Mouse (Mus musculus) embryo, embryonic 11 days (tissue): Measurements from ENCODE around the gene Shisa8.
"Not testable (repeated sequence)": the region's sequence is repeated elsewhere in the genome, so short reads cannot be mapped to it uniquely, and the experiment has no call there.

ENCODE experiments used
- DNase-seq: peaks from one replicate; pipeline ENCODE4 v3.0.0-alpha.2; 2015

Gene Shisa8

DNA sequence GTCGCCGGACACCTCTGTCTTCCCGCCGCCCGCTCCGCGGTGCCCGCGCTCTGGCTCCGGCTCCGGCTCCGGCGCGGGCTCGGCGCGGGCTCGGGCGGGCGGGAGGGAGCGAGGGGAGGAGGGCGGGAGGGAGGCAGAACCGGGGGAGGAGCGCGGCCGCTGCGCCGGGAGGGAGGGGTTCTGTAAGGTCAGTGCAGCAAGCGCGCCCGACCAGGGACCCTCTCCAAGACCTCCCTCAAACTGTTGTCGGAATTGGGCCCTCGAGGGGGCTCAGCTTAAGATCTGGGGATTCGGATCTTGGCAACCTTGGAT lies at the start of gene Shisa8:
Gene Shisa8 (minus strand): TSS at position 64 of the 312 bp plus-strand sequence.
- peak; percentile 41 for DNase-seq

DNA sequence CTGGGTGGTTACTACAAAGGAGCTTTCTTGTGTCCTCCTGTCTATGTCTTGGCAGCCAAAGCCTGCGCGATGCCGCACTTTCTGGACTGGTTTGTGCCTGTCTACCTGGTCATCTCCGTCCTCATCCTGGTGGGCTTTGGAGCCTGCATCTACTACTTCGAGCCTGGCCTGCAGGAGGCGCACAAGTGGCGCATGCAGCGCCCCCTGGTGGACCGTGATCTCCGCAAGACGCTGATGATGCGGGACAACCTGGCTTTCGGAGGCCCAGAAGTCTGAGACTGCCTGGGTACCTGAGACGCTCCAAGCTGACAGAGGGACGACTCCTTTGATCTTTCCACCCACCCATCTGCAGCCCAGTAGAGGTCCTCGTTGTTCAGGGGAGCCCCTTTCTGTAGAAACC lies 46.9 kb upstream of the Shisa8 start:
- peak; percentile 84 for DNase-seq

DNA sequence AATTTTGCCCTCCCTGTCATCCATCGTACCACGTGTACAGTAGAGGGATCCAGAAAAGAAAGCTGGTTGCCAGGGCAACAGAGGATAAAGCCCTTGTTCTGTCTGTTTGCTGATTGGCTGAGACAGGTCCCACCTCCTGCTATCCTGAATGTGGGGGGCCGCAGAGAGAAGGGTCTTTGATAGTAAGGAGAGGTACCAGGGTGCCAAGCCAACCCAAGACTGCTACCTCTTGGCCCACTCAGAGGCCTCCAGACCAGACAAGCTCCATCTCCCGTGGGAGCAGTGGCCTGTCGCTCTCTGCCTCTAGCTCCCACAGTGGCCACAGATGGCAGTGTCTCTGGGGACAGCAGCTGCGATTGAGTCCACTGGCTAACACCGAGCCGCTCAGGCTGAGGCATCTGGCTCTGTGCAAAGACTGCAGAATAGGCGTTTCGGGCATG lies 43.3 kb upstream of the Shisa8 start:
- peak; percentile 70 for DNase-seq

DNA sequence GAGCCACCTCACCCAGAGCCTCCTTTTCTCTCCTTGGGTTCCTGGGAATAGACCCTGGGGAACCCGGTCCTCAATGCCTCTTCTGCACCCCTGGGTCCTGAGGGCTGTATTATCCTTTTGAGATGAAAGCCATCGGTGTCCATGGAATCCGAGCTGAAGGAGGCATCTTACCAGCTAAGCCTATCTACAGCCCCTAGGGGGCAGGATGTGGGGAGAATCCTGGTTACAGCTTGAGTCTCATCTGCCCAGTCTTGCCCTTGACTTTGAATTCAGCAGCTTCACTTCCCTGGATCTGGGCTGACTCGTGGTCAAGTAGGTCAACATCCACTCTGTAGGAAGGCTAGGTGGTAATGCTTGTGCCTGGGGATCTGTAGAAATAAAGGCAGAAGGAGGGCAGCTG lies 42.6 kb upstream of the Shisa8 start:
- peak; percentile 40 for DNase-seq

DNA sequence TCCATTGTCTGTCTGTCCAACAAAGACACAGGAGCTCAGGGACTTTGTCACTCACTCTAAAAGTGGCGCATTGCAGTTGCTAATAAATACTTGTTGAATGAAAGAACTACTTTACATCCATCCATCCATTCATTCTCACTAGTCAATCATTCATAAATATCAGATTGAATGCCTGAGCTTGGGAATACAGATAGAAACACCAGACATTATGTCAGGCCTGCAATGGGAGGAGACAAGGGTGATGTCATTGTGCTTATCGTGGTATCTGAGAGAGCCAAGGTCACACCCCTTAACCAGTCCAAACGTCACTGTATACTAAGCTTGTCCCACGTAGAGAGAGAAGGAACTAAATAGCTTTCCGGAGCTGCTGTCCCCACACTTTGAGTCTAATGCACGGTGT lies 39.5 kb upstream of the Shisa8 start, which contains the start of gene 1500009C09Rik:
Gene 1500009C09Rik (plus strand): TSS at position 301 of the 400 bp plus-strand sequence.
- DNase-seq = no peak

DNA sequence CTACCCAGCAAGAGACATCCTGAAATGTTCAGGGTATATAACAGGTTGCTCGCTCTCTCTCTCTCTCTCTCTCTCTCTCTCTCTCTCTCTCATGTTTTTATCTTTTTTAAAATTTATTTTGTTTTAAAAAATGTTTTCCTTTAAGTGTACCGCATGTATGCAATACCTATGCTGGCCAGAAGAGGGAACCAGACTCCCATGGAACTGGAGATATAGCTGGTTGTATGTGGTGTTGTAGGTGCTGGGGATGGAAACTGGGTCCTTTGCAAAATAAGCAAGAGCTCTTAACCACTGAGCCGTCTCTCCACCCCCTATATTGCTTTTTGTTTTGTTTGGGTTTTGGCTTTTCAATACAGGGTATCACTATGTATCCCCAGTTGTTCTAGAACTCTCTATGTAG lies 39.0 kb upstream of the Shisa8 start:
- no peak for DNase-seq

DNA sequence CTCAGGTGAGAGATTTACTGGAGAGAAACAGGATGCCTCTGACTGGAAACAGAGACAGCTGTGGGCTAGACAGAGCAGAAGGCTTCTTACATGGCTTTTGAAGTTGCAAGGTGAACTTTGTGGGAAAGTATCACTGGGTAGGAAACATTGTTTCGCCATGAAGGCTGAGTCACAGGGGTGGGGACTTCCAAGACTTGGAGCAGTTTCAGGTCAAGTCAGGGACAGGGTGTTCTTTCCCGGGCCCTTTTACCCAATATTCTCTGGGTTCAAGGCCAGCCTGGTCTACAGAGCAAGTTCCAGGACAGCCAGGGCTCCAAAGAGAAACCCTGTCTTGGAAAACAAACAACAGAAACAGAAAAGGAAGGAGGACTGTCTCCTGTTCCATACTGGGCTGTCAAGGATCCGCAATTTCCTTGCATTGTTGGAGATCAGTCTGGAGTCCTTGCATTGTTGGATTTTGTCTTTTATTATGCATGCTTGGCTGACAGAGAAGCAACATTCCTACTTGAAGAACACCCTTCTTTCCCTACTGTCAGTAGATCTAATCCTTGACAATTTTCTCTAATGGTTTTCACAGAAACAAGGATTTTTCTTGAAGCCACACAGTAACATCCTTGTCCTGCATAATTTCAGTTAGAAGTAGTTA lies 34.6 kb upstream of the Shisa8 start:
- no peak for DNase-seq

DNA sequence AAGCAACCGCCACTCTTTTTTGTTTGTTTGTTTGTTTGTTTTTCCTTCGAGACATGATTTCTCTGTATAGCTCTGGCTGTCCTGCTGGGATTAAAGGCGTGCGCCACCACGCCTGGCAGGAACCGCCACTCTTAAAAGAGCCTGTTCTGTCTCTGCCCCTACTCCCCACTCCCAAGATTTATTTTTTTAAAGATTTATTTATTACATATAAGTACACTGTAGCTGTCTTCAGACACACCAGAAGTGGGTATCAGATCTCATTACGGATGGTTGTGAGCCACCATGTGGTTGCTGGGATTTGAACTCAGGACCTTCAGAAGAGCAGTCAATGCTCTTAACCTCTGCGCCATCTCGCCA lies 32.2 kb upstream of the Shisa8 start:
- DNase-seq = not testable (repeated sequence)

DNA sequence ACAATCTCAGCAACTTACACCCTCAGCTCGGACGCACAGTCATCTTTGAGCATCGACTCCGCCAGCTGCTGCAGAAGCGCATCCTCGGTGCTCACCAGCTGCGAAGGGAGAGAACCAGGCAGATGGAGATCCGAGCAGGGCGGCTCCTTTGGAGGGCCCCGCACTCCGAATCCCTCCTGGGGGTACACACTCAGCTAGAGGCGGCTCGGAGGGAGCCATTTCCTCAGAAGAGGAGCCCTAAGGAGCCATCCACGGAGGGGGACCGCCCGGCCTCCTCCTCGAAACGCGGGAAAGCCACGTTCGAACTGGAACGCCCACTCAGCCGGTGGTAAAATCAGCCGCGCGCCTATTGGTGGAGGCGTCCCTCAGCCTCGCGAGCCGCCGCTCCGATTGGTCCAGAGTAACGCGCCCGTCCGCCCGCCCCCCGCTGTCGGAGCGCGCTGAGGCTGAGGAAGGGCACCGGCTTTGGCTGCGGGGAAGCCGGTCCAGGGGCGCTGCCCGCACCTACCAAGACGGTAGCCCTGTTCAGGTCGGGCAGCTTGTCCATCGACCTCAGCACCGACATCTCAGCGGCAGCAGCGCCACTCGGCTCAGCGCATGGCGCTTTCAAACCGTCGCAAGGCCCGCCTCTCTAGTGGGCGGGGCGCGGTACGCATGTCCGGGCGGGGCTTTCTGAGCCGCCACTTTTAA lies 31.6 kb upstream of the Shisa8 start, which contains the start of gene Cenpm:
Gene Cenpm (minus strand): TSS at position 634 of the 690 bp plus-strand sequence.
- peak; percentile 97 for DNase-seq

DNA sequence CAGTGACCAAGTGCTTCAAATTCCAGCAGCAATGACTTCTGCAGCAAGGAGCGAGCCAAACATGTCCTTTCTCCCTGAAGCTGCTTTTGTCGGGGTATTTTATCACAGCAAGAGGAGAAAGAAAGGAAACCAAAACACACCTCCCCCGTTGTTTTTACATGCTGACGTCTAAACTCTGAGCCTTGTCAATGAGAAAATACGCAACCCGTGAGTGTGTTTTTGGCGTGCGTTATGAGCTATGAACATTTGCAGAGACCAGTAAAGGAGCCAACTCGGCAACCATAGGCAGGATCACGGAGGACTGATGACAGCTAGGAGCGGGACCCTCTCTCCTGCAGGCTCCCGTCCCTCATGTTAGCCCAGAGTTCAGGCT lies 31.1 kb upstream of the Shisa8 start:
- DNase-seq = peak; percentile 33

DNA sequence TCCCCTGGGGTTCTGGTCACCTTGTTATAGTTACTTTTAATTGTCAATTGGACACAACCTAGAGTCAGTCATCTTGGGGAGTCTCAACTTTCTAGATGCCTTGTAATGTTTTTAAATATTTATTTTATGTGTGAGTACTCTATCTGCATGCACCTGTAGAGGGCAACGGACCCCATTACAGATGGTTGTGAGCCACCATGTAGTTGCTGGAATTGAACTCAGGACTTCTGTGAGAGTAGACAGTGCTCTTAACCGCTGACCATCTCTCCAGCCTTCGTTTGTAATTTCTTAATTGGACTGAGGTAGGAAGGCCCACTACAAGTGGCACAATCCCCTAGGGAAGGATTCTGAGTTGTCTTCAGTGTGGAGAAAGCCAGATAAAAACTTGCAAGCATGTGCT lies 30.7 kb upstream of the Shisa8 start:
- no peak for DNase-seq

DNA sequence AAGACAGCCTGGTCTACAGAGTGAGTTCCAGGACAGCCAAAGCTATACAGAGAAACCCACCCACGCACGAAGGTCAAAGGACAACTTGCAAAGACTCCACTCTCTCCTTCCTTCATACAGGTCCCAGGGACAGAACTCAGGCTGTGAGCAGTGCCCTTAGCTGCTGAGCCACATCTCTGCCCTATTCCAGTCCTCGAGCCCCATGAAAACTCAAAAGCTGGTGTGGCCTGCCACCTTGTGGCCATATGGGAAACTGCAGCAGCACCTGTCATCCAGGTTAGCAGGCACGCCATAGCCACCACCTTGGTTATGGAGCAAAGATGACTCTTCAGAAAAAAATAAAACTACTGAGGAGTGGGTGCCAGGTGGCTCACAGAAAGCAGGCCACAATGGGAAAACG lies 23.9 kb upstream of the Shisa8 start:
- DNase-seq = peak; percentile 78

DNA sequence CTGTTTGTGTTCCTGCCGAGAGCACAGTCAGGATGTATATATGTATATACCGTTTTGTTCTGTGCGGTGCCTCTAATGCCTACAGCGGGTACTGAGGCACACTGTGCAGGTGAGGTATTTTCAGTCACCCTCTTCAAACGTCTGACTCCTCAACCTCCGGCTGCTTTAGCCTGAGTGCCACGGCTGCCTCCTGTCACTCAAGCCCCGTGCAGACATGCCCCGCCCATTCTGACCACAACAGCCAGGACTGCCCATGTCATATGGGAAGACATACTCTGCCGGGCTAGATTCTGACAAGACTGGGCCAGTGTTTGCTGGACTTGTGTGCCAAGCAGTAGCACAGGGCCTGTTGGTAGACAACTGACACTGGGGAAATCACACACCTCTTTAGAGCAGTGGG lies 23.0 kb upstream of the Shisa8 start:
- no peak for DNase-seq

DNA sequence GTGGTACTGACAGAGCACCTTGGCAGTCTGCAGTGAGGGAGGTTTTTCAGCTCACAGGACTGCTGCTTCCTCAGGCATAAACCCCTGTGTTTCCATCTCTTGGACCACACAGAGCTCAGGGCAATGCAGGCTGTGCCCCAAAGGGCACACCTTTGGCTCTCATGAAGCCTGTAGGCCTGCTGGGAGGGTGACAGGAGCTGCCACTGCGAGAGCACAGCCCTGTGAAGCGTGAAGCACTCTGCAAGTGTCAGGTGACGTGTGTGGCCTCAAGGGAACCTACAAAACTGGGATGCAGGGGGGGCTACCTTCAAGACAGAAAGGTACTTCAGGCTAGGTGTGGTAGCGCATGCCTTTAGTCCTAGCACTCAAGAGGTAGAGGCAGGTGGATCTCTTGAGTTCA lies 20.0 kb upstream of the Shisa8 start:
- DNase-seq = no peak

DNA sequence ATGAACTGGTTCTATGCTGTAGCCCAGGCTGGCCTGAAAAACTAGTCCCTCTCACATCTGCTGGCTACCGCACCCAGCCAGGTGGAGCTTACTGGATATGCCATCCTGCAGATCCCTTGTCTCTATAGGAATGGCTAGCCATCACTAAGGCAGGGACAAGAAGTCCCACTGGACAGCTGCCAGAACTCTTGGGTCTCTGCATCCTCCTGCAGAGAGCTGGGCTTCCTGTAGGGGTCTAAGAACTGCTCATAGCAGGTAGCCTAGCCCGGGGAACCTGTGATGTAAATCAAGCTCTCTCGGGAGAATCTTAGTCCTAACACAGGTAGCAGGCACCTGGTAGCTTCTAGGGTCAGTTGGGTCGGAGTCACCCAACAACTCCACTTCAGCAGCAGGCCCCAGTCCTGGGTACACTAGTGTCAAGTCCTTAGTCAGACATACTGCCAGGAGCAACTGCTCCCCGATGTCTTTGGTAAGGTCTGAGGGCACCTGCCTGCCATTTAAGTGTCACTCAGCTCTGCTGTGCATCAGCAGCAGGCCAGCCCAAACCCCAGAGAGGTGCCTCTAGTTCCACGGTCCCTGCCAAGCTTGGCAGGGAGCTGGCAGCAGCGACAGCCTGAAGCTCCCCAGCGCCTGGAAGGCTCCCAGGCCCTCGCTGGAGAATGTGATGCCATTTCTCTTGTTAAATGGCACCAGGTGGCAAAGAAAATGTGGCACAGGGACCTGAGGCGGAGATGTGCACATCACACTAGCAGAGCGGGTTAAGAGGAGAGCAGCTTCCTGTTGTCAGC lies 19.2 kb upstream of the Shisa8 start:
- no peak for DNase-seq

DNA sequence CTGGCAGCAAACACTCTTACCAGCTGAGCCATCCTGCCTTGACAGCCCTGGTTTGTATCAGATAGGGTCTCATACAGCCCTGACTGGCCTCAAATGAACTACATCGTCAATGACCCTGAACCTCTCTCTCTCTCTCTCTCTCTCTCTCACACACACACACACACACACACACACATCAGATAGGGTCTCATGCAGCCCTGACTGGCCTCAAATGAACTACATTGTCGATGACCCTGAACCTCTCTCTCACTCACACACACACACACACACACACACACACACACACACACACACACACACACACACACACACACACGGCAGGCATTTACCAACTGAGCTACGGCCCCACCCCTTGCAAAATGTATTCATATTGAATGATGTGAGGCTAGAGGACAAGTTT lies 18.5 kb upstream of the Shisa8 start:
- DNase-seq = no peak

DNA sequence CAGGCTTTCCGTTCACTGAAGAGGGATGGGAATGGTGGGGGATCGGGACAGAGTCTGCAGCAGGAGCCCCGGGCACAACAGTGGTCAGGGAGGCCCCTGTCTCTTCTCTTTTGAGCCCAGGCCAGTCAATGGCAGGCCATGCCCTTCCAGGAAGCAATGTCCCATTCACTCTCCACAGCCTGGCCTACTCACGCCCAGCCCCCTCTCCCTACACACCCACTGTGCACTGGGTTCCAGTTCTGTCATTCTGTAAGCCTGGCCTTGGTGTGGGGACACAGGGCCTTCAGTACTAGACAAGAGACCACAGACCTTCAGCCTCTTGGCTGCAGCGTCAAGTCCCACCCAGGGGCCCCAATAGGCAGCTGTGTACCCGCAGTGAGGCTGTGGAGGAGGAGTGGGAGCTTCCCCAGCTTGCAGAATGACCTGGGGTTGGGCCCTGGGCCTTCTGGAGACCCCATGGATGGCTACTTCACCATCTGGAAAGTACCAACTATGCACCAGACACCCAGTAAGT lies 17.5 kb upstream of the Shisa8 start:
- DNase-seq = no peak

DNA sequence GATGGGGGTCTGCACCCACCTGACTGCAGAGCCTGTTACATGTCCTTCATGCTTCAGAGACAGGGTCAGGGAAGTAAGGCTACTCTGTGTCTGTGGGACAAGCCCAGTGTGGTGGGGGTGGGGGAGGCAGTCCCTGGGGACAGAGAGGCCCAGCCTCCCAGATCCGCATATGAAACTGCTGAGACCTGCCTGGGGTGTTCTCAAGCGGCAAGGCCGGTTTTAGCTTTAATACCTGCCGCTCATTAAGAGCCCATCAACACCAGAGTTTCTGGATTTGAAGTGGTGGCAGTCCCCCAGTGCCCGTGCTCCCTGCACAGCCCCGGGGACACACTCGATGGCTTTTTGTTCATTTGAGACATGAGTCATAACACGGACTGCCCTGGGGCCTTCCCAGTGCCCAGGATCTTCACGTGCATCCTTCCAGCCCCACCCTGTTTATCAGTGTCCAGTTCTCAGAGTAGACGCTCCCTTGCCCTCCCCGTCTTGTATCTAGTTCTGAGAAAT lies 17.0 kb upstream of the Shisa8 start:
- DNase-seq = no peak

DNA sequence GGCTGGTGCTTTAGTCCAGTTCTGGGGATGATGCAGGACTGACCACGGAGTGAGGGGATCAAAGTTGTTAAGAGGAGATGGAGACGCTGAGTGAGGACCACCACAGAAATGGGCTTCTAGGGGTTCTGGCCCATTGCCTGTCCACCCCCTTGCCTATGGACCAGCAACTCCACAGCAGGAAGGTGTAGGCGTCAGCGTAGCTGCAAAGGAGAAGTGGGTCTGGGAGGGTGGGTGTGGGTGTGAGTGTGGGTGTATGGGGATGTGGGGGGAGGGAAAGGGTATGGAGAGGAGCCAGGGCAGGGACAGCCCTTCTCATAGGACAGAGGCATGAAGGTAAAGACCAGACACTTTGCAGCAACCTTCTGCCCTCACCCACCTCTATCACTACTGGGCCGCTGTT lies 13.2 kb upstream of the Shisa8 start:
- DNase-seq = no peak

DNA sequence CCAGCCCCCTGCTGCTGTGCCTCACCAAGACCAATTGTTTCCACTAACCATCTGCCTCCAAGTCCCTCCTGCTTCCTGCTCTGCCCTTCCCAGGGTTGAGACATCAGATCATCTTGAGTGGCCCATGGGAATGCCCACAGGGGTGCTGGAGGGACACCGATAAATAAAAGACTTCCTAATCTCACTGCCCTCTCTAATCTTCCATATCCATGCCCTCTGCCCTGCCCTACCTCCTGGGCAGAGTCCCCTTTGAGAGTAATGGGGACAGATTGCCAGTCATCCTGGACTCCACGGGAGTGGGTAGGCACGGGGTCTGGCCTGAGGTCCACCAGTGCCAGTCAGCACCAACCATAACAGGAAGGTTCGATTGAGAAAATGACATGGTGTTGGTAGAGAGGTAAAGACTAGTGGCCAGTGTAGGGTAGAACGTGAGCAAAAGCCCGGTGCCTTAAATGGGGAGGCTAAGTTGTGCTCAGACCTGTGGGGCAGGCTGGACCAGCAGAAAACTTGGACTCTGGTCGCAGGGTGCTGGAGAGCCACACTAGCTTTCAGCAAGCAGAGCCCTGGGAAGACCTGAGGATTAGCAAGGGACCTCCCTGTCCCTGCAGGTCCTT lies 12.1 kb upstream of the Shisa8 start:
- no peak for DNase-seq

DNA sequence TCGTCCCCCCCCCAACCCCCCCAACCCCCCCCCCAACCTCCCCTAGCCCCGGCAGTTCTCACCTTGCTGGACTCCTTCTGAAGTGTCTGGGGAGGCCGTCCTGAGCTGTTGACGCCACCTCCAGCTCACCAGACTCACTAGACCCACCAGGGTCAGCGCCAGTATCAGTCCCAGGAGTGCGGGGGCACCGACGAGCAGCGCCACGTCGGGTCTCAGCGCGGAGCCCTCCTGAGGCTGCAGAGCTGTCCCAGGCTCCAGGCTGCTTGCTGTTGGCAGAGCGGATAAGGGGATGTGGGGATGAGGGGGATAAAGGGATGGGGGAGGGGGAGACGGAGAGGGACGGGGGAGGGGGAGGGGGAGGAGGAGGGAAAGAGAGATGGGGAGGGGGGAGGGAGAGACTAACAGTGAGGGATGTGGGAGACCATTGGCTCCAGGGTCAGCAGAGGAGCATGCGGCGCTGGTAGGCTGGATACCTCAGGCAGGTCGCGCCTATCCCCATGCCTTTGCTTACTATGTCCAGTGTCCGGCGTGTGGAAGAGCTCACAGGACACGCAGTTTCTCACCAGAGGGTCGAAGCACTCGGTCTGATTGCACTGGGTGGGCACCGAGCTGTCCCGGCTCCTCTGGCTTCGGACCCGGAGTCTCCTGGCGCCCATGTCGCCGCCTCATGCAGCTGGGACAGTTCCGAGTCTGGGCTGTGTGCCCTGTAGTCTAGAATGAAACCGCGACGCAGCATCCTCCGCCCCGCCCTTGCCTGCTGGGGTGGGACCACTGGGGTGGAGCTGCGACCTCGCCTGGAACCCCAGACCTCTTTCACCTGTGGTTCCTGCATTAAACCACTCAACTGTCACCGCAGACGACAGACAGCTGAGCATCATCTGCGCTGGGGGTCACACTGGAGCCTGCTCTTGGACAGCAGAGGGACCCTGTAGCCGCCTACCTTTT lies 11.3 kb upstream of the Shisa8 start, which contains the start of gene Tnfrsf13c:
Gene Tnfrsf13c (minus strand): TSS at position 713 of the 945 bp plus-strand sequence.
- DNase-seq = peak; percentile 44

DNA sequence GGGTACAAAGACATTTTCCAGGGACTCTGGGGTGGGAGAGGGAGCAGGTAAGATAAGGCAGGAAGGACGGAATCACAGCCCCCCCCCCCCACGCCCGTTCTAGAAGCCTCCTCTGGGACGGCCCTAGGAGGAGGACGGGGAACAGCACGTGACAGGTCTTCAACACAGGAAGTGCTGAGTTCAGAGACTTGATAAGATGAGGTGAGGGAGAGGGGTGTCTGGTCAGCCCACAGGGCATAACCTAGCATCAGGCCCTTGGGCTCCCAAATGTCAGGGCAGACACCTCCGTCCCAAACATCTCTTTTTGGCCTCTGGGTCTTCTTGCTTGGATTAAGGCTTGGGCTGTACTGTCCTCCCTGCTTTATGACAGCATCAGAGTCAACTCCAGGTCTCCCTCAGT lies 10.6 kb upstream of the Shisa8 start:
- no peak for DNase-seq
